Mouse (Mus musculus) natural killer cell, adult 2 months (primary cell): ENCODE data around the gene 2010111I01Rik.

Experiments used
- DNase-seq, 2 experiments: peaks; one replicate each; pipeline ENCODE4 v3.0.0; 2022; ENCODE audit warnings: low spot score in 2 of 2

Gene 2010111I01Rik

DNA sequence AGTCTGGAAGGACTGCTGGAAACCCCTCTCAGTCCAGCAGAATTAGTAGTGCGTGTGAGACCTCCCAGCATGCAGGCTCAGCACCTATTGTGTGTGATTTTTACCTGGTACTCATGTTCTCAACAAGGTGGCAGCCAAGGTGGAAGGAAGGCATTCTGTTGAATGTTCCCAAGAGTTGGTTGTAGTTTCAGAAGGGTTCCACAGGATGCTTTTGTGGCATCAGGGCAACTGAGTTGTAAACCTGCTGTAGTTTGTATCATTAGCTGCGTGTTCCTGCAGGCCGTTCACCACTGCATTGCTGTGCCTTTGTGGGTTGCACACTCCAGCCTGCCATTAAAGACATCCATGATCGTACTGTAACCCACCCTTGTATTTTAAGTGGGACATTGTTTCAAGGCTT, 294.0 kb downstream of the 2010111I01Rik start:
- no peak for DNase-seq

DNA sequence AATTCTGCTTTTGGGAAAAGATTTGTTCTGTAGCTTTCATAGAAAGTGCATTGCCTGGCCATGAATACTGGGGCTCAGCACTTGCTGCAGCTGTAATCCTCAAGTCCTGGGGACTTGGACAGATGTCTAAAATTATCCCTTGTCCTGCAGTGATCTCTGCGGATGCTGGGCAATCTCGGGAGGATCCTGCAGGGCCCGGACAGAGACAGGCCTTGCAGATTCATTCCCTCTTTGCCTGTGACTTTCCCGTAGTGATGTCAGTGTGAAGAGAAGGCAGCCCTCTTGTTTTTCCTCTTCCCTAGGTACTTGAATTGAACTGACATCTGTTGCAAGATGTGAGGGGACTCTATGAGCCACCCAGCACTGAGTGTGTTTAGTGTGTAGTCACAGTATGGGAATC, 295.4 kb downstream of the 2010111I01Rik start:
- no peak for DNase-seq

DNA sequence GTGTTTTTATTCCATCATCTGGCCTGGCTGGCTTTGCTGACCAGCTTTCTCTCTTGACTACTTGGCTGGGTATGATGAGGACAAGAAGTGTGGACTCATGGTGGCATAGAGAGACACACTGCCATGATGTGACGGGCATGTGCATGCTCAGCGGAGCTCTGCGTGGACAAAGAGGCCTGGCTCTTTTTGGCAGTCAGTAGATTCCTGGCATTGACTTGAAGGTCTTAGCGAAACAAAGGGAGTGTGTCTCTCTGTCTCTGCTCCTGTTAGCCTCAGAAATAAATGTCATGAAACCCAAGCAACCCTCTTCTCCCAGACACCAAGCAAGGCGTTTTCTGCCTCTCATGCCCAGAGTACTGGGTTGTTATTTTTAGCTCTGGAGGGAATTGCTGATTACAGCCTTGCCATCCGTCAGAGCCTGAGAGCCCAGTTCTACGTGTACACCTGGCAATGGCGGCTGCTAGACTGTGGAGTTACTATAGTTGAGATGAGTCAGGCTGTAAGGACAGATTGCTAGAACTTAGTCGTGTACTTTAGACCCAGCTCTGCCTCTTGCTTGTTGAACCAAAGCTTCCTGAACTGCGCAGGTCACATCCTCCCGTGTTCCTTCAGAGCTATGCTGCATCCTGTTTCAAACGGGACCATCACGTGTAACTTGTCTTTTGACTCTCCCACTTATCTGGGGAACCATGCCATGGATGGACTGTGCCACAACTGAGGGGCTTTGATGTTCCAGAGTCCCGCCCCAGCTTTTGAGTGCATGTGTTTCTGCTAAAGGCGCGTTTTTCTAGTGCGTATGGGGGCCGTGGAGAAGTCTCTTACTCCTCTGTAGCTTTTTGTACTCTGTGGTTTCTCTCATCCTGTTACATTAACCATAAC, 296.3 kb downstream of the 2010111I01Rik start:
- no peak for DNase-seq

DNA sequence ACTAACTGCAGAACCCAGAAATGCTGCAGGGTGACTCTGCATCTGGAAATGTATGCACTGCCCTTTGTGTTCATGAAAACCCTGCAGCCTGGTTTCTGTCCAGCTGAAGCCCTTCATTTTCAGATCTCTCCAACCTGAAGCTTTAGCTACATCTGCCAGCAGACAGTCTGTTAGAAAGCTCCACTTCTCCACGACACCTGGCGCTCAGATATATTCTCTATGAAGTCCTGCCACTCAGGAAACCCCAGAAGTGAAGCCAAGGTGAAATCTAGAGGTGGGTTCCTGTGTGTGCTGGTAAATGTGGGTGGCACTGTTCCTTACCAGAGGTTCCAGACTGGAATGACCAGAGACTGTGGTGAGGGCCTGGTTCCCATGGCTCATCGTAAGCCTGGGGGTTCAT, 297.0 kb downstream of the 2010111I01Rik start:
- no peak for DNase-seq

DNA sequence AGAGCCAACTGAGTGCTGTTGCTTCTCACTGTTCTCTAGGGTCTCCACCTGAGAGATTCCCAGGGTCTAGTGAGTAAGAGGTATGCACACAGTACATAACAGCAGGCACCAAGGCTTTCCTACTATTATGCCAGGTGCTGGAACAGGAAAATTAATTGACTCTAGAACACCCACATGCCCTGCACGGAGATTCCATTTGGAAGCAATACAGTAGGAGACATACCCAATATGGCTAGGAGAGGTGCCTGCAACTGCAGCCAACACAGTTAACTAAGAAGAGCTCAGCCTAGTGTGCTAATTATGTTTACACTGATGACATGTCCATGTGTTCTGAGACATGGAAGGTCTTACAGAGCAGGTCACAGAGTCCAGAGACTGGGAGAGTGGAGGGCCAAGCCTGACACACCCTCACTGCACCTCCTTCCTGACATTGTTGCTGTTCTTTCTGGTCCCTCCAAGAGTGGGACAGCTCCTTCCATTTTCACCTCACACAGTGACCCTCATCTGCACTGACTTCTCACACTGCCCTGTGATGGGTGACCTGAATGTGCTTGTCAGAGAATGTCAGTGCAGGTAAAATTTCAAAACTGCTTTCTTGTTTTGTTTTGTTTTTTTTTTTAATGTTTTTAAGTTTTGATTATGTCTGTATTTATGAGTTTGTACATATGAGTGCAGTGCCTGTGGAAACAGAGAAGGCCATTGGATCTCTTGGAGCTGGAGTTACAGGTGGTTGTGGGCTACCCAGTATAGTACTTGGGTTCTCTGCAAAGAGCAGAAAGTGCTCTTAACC, 297.7 kb downstream of the 2010111I01Rik start:
- DNase-seq = no peak

DNA sequence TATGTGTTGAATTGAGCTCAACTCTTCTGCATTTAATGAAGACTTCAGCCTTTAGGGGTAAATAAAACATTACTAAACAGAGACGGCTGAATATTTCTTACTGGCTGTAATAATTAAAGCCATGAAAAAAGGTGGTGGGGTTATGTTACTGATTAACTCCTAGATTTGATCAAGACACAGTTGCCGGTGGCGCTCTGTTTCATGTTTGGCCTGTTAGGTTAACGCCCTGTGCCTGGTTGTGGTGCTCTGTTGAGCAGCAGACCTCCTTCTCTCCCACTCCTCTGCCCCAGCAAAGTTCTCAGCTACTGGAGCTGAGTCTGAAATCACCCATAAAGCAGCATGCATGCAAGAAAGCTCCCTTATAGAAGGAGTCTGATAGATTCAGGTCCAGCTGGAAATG, 303.7 kb downstream of the 2010111I01Rik start:
- no peak for DNase-seq

DNA sequence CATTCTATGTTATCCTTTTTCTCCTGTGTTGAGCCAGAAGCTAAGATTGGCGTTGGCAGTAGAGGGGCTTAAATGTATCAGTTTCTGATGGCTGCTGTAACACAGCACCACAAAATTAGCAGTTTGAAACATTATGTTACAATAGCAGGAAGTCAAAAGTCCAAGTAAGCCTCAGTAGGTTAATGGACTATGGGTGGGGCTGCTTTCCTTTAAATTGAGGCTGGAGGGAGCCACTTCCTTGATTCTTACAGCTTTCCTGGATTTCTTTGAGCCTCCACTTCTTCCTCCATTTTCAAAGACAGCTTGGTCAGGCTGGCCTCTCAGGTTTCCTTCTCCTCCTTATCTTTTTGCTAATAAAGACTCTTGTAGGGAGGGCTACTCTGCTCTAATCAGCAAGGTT, 304.1 kb downstream of the 2010111I01Rik start:
- DNase-seq = no peak

DNA sequence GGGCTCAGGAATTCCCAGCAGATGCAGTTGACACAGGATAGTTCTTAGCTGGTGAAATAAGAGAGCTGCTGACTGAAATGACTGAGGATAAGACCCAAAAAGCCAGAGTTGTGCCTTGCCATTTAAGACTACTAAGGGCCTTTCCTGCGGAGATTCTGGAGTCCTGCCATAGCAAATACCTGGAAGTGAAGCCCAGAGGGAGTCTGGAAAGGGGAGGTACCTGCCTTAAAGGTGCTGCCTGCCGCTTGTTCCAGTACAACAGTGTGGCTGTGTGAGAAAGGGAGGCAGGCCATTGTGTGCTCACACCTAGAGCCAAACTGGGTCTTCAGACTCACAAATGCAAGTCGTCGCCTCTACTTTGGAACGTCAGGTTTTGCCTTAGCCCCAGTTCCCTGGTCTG, 305.5 kb downstream of the 2010111I01Rik start:
- DNase-seq = no peak

DNA sequence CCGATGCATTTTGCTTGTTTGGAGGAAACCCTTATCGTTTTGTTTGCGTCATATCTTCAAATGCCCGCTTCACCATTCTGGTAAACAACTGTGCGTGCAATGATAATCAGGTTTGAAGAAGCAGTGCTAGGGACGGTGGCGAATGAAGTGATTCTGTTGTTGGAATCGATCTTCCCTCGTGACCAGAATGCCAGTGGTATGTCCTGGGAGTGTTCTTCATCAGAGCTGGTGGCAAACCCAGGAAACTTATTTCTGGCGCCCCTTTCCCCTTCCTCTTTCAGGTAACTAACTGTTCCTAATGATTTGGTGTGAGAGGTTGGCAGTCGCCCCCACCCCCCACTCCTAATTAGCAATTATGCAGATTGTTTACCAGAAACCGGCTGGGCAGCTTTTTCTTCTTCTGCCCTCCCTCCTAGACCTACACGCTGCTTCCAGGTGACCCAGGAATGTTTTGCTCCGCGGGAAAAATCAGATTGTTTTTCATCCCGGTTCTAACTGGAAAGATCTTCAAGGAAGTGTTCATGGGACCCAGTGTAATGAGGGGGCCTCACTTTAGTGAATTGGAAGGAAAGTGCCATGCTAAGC, 307.4 kb downstream of the 2010111I01Rik start:
- DNase-seq = no peak

DNA sequence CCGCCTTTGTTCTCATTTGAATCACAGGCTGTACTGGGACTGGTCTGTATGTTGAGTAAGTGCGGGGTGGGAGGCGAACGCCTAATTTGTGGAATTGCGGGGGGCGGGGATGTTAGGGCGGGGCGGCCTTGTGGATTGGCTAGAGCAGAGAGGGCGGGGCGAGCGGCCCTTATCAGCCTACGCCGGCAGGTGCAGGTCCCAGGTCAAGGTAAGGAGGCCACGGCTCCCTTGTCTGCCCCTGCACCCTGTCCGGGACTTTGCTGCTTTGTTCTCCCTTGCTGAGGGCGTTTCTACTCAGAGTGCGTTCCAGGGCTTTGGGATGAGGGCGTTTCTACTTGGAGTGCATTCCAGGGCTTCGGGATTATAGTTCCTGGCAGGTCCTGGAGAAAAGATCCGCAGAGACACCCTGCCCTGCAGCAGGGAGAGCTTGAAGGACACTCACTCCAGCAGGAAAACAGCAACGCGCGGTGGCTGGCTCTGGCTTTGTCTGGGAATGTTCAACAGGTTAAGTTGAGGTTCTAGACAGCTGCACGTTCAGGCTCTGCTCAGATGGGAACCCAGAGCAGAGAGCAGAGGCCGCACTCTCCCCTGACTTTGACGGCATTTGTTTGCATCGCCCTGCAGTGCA, 308.0 kb downstream of the 2010111I01Rik start:
- no peak for DNase-seq

DNA sequence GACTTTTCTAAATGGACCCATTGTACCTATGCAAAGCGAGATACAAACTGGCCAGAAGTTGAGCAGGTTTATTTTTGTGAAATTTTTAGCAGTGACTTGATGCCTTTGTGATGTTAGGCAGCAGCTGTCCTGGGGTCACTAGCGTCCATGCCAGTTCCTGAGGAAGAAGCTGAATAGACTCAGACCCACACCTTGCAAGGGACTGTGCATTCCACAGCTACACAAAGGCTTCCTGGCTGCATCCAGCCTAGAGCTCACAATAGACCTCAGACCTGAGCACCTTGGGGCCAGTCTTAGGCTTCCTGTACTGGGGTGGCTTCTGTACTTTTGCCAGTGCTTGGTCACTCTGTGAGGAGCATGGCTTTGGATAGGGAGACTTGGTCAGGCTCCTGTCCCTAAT, 309.2 kb downstream of the 2010111I01Rik start:
- no peak for DNase-seq

DNA sequence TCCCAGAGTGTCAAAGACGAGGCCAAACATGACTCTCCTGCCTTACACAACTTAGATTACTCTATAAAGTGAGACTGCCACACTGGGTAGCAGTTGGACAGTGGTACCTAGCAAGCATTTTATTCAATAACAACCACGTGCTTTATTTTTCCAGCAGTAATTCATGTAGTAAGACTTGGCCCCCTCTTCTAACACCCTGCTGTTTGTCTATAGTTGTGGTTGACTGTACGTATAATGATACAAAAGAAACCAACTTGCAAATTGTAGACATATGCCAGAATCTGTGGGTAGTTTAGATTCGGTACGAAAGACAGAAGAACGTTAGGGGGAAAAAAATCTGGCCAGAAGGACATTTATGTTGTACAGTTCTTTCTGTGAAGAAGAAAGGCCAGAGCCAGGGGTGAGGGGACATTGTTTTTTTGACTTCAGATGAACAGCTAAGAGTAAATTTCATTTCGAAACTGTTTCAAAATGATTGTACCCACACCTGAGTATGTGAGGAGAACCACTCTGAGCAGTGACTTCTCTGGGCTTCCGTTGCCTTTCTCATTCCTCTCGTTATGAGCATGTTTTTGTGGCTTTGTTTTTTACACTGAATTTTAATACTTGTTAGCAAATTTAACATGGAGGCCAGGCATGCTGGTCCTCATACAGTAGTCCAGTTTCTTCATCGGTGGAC, 309.9 kb downstream of the 2010111I01Rik start:
- DNase-seq = no peak

DNA sequence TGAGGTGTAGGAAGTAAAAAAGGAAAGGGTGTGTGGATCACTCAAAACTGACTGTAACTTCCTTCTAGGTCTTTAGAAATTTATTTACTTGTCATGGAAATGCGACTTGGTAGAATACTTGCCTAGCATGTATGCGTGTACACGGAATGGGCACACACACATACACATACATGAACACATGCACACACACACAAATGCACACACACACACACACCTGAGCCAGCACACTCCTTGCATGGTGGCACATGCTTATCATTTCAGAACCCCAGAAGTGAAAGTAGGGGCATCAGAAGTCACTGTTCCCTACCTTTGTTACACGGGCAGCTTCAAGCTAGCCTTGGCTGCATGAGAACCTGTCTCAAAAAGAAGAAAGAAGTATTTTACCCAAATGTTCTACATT, 311.7 kb downstream of the 2010111I01Rik start:
- DNase-seq = no peak

DNA sequence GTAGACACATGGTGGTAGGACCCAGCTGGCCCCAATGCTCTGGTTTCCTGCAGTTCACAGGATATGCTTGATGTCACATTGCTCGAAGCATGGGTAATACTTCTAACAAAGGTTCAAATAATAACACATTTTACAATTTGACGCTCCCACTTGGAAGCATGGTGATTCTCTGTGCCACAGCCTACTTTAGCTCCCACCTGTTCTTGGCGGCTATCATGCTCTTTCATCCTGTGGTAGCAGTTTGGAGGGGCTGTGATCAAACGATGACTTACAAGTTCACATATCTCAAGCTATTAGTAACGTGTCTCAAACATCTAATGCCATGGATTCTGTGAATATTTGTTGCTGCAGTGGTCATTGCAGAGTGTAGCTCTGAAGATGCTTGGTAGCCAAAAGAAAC, 312.6 kb downstream of the 2010111I01Rik start:
- no peak for DNase-seq

DNA sequence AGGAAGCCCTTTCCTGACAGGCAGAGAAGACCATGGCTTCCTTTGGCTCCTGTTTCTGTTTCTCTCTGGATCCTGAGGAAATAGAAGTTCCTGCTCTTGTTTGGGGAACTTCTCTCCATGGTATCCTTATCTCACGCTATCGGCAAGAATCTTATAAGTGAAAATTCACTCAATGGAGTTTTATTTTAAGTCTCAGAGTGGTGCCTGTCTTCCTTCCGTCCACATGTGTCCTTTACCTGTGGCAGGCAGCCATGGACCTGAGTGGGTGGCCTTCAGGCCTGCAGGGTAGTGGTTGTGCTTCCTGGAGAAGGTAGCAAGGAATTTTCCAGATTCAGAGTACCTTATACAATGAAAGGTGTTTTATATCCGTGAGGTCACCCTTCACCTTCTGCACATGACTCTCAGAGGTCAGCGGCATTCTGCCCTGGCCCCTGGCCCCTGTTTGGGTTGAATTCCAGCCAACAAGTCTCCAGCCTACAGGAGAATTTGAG, 313.5 kb downstream of the 2010111I01Rik start:
- no peak for DNase-seq

DNA sequence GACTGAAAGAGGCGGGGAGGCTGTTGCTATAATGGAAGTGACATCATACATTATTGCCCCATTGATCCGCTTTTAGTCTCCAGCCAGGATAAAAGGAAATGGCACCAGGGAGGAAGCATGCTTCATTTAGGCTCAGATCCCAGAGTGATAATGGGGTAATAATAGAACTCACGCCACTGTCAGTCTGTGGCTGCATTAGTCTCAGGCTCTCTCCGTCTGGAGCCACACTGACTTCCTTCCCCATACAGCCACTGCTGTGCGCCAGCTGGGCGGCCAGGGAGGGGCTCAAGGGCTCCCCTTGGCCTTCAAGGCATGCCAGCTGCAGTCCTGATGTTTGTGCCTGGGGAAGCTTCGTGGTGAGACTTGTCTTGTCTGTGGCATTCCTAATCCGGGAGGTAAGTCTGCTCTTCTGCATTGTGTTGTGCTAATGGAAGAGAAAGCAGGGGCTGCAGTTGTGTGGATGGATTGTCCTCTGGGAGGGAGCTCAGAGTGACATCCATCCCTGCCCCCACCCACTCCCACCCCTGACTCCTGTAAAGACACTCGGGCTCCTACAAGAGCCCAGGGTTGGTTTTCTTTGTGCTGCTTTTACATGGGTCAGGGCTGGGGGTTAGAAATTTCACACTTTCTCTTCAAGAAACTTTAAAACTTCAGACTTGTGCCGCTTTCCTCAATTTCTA, 314.2 kb downstream of the 2010111I01Rik start:
- DNase-seq = no peak

DNA sequence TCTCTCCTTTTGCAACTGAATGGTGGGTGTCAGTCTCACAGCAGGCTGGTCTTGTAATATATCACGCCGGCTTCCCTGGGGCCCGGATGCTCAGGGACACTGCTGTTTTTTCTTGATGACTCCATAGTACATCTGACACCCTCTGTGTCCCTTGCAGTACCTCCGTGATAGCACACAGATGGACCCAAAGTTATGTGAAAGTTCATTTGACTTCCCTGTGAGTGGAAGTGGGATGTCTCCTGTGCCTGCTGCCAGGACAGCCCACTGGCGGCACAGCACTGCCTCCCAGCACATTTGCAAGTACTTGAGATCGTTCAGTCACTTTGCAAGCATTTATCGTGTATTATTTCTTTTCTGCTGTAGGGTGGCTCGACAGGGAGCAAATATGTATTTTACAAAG, 315.1 kb downstream of the 2010111I01Rik start:
- no peak for DNase-seq

DNA sequence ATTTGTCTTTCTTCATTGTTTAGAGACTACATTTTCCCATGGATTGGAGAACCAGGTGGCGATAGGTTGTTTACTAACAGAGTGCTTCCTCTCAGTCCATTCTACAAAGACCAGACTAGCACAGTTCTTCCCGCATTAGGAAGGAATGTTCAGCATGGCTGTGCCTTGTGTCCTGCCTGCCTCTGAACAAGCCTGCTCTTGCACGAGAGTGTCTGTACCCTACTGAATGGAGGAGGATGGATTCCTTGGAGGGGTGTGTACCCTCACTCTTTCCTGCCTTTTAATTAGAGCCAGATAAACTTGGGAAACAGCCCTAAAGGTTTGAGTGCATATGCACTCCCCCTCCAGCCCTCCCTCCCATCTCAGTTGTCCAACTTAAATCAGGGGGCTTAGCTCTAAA, 315.7 kb downstream of the 2010111I01Rik start:
- no peak for DNase-seq

DNA sequence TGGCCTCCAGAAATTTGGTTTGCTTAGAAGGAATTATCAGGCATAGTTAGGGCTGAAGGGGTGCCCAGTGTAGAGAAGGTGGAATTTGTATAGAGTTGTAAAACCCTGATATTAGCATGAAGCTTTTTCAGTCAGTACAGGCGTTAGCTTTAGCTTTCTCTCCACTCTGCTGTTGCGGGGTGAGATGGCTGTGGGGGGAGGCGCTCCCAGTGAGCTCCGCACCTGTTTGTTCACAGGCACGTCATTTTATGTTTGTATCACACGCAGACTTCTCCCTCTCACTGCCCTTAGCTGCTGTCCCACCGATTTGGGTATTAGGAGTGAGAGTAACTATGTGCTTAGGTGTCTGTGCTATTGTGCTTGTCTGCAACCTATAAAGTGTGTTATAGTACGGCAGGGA, 316.5 kb downstream of the 2010111I01Rik start:
- no peak for DNase-seq

DNA sequence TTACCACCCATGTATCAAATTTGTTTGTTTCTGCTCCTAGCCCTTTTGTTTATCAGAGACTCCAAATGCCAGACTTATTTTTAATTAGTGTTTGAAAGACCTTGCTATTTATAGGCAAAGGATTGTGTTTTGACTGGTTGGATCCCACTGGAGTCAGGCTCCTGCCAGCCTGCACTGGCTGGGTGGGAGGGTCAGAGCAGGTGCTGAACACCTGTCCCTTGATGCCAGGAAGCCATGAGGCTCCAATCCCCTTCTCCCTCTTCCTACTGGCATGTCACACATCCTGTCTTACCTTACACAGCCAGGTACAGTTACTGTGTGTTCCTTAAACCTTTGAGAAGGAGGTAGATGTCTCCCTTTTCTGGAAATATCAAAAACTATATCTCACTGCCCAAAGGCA, 318.5 kb downstream of the 2010111I01Rik start:
- DNase-seq = no peak

DNA sequence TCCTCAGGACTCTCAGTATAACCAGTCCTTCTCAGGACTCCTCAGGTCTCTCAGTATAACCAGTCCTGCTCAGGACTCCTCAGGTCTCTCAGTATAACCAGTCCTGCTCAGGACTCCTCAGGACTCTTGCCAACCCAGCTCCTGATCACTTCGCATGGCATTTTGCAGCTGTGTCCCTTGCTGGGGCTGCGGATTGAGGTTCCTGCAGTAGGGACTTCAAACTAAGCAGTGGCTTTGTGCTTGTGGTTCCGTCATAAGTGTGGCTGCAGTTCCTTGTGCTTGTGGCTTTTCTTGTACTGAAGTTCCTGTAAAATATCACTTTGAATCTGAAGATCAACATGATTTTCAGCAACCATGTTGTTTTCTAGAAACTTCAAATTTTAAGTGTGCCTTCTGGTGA, 320.1 kb downstream of the 2010111I01Rik start:
- DNase-seq = no peak
